Mouse (Mus musculus) CH12.LX (cell line): ENCODE results near the gene 2700097O09Rik. TPM values are rescaled to one million over a fixed set of nuclear protein-coding genes. Genes with fewer than 3 reads are reported as not detected.

Experiments used
- DNase-seq: peaks from one replicate; pipeline ENCODE4 v3.0.0-alpha.2; 2013; ENCODE audit errors: extremely low read depth
- H3K27ac ChIP-seq: 2 replicates; pipeline ENCODE4 v1.5.1; 2012; ENCODE audit warnings: low read depth, mild to moderate bottlenecking, control low read depth, moderate library complexity; ENCODE audit not compliant: insufficient read depth
- H3K27me3 ChIP-seq: replicated peaks from 2 replicates; pipeline ENCODE3; 2012; ENCODE audit warnings: inconsistent platforms
- H3K36me3 ChIP-seq, 2 experiments: replicated peaks in 1 of 2; 2 replicates each; pipeline versions ENCODE3 to v1.6.1; 2012; ENCODE audit warnings: inconsistent platforms in 1 of 2, low read length in 1 of 2, mild to moderate bottlenecking in 1 of 2, mixed read lengths in 1 of 2, moderate library complexity in 1 of 2; ENCODE audit not compliant: control insufficient read depth in 1 of 2, insufficient read depth in 1 of 2
- H3K4me1 ChIP-seq, 2 experiments: 2 replicates each; pipeline ENCODE4 v1.6.1; 2012; ENCODE audit warnings: inconsistent platforms in 1 of 2, moderate library complexity in 1 of 2; ENCODE audit not compliant: insufficient read depth in 2 of 2, control insufficient read depth in 1 of 2
- H3K4me2 ChIP-seq: 2 replicates; pipeline ENCODE4 v1.6.1; 2012; ENCODE audit warnings: low read depth, mild to moderate bottlenecking, control low read depth; ENCODE audit not compliant: poor library complexity, insufficient read depth, severe bottlenecking
- H3K4me3 ChIP-seq, 3 experiments: fragments of 150-350 bp in 1 of 3; sonication (generic) in 1 of 3; replicated peaks in 1 of 3; 2 replicates each; pipeline versions ENCODE3 to v1.5.1; 2011 to 2012; ENCODE audit warnings: low read depth in 2 of 3, low read length in 2 of 3, mild to moderate bottlenecking in 2 of 3, moderate library complexity in 2 of 3, control low read depth in 1 of 3, improper control_type of control experiment in 1 of 3, inconsistent platforms in 1 of 3, mixed read lengths in 1 of 3; ENCODE audit not compliant: poor library complexity in 1 of 3
- H3K79me2 ChIP-seq: replicated peaks from 2 replicates; pipeline ENCODE4 v1.6.1; 2012; ENCODE audit warnings: mild to moderate bottlenecking, moderate library complexity; ENCODE audit not compliant: control insufficient read depth, poor library complexity, insufficient read depth, severe bottlenecking; ENCODE audit errors: extremely low read depth
- H3K9ac ChIP-seq: 2 replicates; pipeline ENCODE4 v1.6.1; 2012; ENCODE audit warnings: low read depth, mild to moderate bottlenecking, control low read depth, moderate library complexity; ENCODE audit not compliant: insufficient read depth
- H3K9me3 ChIP-seq: replicated peaks from 2 replicates; pipeline ENCODE3; 2012; ENCODE audit warnings: low read length, inconsistent platforms, mixed read lengths
- CHD2 ChIP-seq: IDR thresholded peaks from 2 replicates; pipeline ENCODE4 v1.6.1; 2011; ENCODE audit warnings: low read length, improper control_type of control experiment
- CTCF ChIP-seq, 2 experiments: IDR thresholded peaks in 1 of 2; conservative IDR thresholded peaks in 1 of 2; 2 replicates each; pipeline ENCODE4 v1.5.1; 2011 to 2012; ENCODE audit warnings: low read depth in 2 of 2, low read length in 2 of 2, improper control_type of control experiment in 1 of 2, inconsistent platforms in 1 of 2, mild to moderate bottlenecking in 1 of 2, moderate library complexity in 1 of 2
- ELF1 ChIP-seq: IDR thresholded peaks from 2 replicates; pipeline ENCODE4 v1.6.1; 2014; ENCODE audit warnings: low read depth, mild to moderate bottlenecking, inconsistent platforms, low read length, improper control_type of control experiment
- EP300 ChIP-seq: IDR thresholded peaks from 2 replicates; pipeline ENCODE4 v1.6.1; 2011; ENCODE audit warnings: low read length, improper control_type of control experiment
- ETS1 ChIP-seq: conservative IDR thresholded peaks from 2 replicates; pipeline ENCODE4 v1.6.1; 2012; ENCODE audit warnings: low read depth, mild to moderate bottlenecking, inconsistent platforms, low read length, improper control_type of control experiment, moderate library complexity
- JUN ChIP-seq: IDR thresholded peaks from 2 replicates; pipeline ENCODE4 v1.6.1; 2011; ENCODE audit warnings: low read depth, mild to moderate bottlenecking, low read length, improper control_type of control experiment, moderate library complexity; ENCODE audit not compliant: insufficient read depth
- KAT2A ChIP-seq: IDR thresholded peaks from 2 replicates; pipeline ENCODE4 v1.6.1; 2012; ENCODE audit warnings: low read length, improper control_type of control experiment, inconsistent platforms; ENCODE audit not compliant: insufficient replicate concordance
- MAZ ChIP-seq: IDR thresholded peaks from 2 replicates; pipeline ENCODE4 v1.6.1; 2012; ENCODE audit warnings: low read depth, mild to moderate bottlenecking, inconsistent platforms, low read length, improper control_type of control experiment, moderate library complexity
- MYC ChIP-seq: IDR thresholded peaks from 2 replicates; pipeline ENCODE4 v1.6.1; 2011; ENCODE audit warnings: low read depth, mild to moderate bottlenecking, improper control_type of control experiment, low read length
- NRF1 ChIP-seq: IDR thresholded peaks from 2 replicates; pipeline ENCODE4 v1.6.1; 2014; ENCODE audit warnings: low read depth, mild to moderate bottlenecking, inconsistent platforms, low read length, improper control_type of control experiment, moderate library complexity
- POLR2A ChIP-seq: IDR thresholded peaks from 2 replicates; pipeline ENCODE4 v1.6.1; 2011; ENCODE audit warnings: low read depth, mild to moderate bottlenecking, improper control_type of control experiment, low read length
- POLR2AphosphoS2 ChIP-seq: IDR thresholded peaks from 2 replicates; pipeline ENCODE4 v1.6.1; 2011; ENCODE audit warnings: low read depth, low read length, improper control_type of control experiment
- RCOR1 ChIP-seq: conservative IDR thresholded peaks from 2 replicates; pipeline ENCODE4 v1.6.1; 2012; ENCODE audit warnings: low read depth, mild to moderate bottlenecking, inconsistent platforms, low read length, improper control_type of control experiment
- SIN3A ChIP-seq: IDR thresholded peaks from 2 replicates; pipeline ENCODE4 v1.6.1; 2012; ENCODE audit warnings: low read length, improper control_type of control experiment, inconsistent platforms
- SMC3 ChIP-seq: IDR thresholded peaks from 2 replicates; pipeline ENCODE4 v1.6.1; 2011; ENCODE audit warnings: low read depth, low read length, improper control_type of control experiment
- TCF12 ChIP-seq: IDR thresholded peaks from 2 replicates; pipeline ENCODE4 v1.6.1; 2014; ENCODE audit warnings: low read depth, mild to moderate bottlenecking, inconsistent platforms, low read length, improper control_type of control experiment
- UBTF ChIP-seq: IDR thresholded peaks from 2 replicates; pipeline ENCODE4 v1.6.1; 2012; ENCODE audit warnings: low read depth, mild to moderate bottlenecking, inconsistent platforms, low read length, improper control_type of control experiment, moderate library complexity
- USF1 ChIP-seq: IDR thresholded peaks from 2 replicates; pipeline ENCODE4 v1.6.1; 2014; ENCODE audit warnings: low read depth, mild to moderate bottlenecking, inconsistent platforms, low read length, improper control_type of control experiment
- ZKSCAN1 ChIP-seq: IDR thresholded peaks from 2 replicates; pipeline ENCODE4 v1.6.1; 2012; ENCODE audit warnings: low read depth, inconsistent platforms, low read length, improper control_type of control experiment, borderline replicate concordance
- ZMIZ1 ChIP-seq: IDR thresholded peaks from 2 replicates; pipeline ENCODE4 v1.6.1; 2012; ENCODE audit warnings: low read depth, mild to moderate bottlenecking, inconsistent platforms, low read length, improper control_type of control experiment
- dilution Hi-C: fragments of 300-500 bp; cut with MboI; formaldehyde crosslinking; loops from 2 replicates; pipeline ENCODE4 v1.14.3; 2020; ENCODE audit warnings: low sequenced_read_pairs; ENCODE audit not compliant: extremely low pct_unique_long_range_greater_than_20kb, extremely low pct_ligation_motif_present
- in situ Hi-C: fragments of 300-500 bp; cut with MboI; formaldehyde crosslinking; loops from 3 replicates; pipeline ENCODE4 v1.14.3; 2019; ENCODE audit warnings: low sequenced_read_pairs, low pct_ligation_motif_present, low pct_unique_long_range_greater_than_20kb, mixed read lengths
- polyA plus RNA-seq: library from polyadenylated mRNA; unstranded; fragments of >175 nt; gene quantifications from 2 replicates; pipeline ENCODE4 v1.2.1, GENCODE M21; 2012; ENCODE audit warnings: low read depth; ENCODE audit not compliant: insufficient read length
- total RNA-seq, 2 experiments: library from RNA; depleted of rRNA; stranded (reverse); fragments of 300-350 nt in 1 of 2; fragments of >200 nt in 1 of 2; gene quantifications; 2 replicates each; pipeline ENCODE4 v1.2.3; 2012 to 2014

The 2700097O09Rik gene
- total and polyA plus RNA-seq, 3 experiments: 13.7 to 35.9 (median 14.8) TPM

- in situ Hi-C loops: no loop called here
- peaks cover 14 to 52% of the 10 kb centered on the region in 2 experiments for H3K36me3 ChIP-seq
- H3K79me2 ChIP-seq: no peaks in the 10 kb centered on the region
- H3K9ac ChIP-seq: no peak overlapping the region
- H3K4me3 ChIP-seq: no peak overlapping the region
- H3K9me3 ChIP-seq: no peaks in the 10 kb centered on the region
- H3K4me2 ChIP-seq: no peak overlapping the region
- H3K27me3 ChIP-seq: no peaks in the 10 kb centered on the region
- TF ChIP-seq UBTF: no peak
- no peak for TF ChIP-seq KAT2A
- no peak for TF ChIP-seq SMC3
- no peaks in the 10 kb centered on the region for H3K4me1 ChIP-seq
- no peak overlapping the region for H3K27ac ChIP-seq
- DNase-seq: no peak
- dilution Hi-C loops: no loop called here
These were observed 20.9 kb downstream of the 2700097O09Rik start for GRCm38 (mm10) chr12:55058865-55059615.

GRCm38 (mm10) chr12:55056703-55057102, 23.2 kb downstream of the 2700097O09Rik start:
- dilution Hi-C loops: no loop called here
- peaks cover 0 to 2% of the 10 kb centered on the region in 2 experiments; a peak in 1 of 4 replicates for H3K4me1 ChIP-seq
- H3K4me2 ChIP-seq: no peak overlapping the region
- H3K27me3 ChIP-seq: no peaks in the 10 kb centered on the region
- DNase-seq: no peak
- H3K9ac ChIP-seq: no peak overlapping the region
- no peaks in the 10 kb centered on the region for H3K9me3 ChIP-seq
- H3K27ac ChIP-seq: no peak overlapping the region
- in situ Hi-C loops: no loop called here
- peaks cover 11 to 56% of the 10 kb centered on the region in 2 experiments for H3K36me3 ChIP-seq
- TF ChIP-seq JUN (no peak), ZMIZ1 (no peak), TCF12 (no peak), ETS1 (no peak), SMC3 (no peak), CHD2 (no peak), RCOR1 (no peak), CTCF (conservative IDR thresholded peaks at IDR 0.05 in 1 of 2, IDR thresholded peaks at IDR 0.05 in 1 of 2; ENCODE audit: low read depth in 2 of 2, low read length in 2 of 2) (no peak), POLR2A (no peak), ELF1 (no peak), SIN3A (no peak), UBTF (no peak), NRF1 (no peak), POLR2AphosphoS2 (no peak), MAZ (no peak), MYC (no peak), ZKSCAN1 (no peak), USF1 (no peak), EP300 (no peak)
- H3K4me3 ChIP-seq: no peak overlapping the region
- no peaks in the 10 kb centered on the region for H3K79me2 ChIP-seq
